Mouse (Mus musculus): ENCODE measurements around the gene Taz.

Taz gene

GRCm38 (mm10) chrX:74281041-74281731, 526 bp upstream of the Taz start:
- DNase-seq = no peak

GRCm38 (mm10) chrX:74282395-74283091, 831 bp downstream of the Taz start:
- peak; percentile 88 to 91 for DNase-seq

- no peak for DNase-seq
Observed at GRCm38 (mm10) chrX:74283092-74283437, 1.4 kb downstream of the Taz start.

- no peak for DNase-seq
Observed at GRCm38 (mm10) chrX:74293431-74293830, 11.7 kb downstream of the Taz start.

- peak; percentile 96 for DNase-seq
Observed at GRCm38 (mm10) chrX:74296538-74297448, 15.1 kb downstream of the Taz start, which contains the start of gene Atp6ap1. Gene Atp6ap1 (plus strand): TSS chrX:74297097.

GRCm38 (mm10) chrX:74298348-74298747, 16.6 kb downstream of the Taz start:
- DNase-seq = no peak

GRCm38 (mm10) chrX:74299721-74300120, 18.0 kb downstream of the Taz start:
- no peak for DNase-seq

- DNase-seq = peak; percentile 68 to 71
Observed at GRCm38 (mm10) chrX:74304867-74305700, 23.4 kb downstream of the Taz start, which contains the start of gene Gdi1. Gene Gdi1 (plus strand): TSS chrX:74304998.

GRCm38 (mm10) chrX:74312540-74313464, 31.1 kb downstream of the Taz start, which contains the start of gene Fam50a:
Gene Fam50a (plus strand): TSS chrX:74313033.
- DNase-seq = peak; percentile 91

GRCm38 (mm10) chrX:74328725-74329161, 47.0 kb downstream of the Taz start, which contains the start of gene Plxna3:
Gene Plxna3 (plus strand): TSS chrX:74329066.
- peak; percentile 63 to 73 for DNase-seq

- no peak for DNase-seq
Observed at GRCm38 (mm10) chrX:74329215-74329671, 47.5 kb downstream of the Taz start.

GRCm38 (mm10) chrX:74330166-74330930, 48.6 kb downstream of the Taz start:
- DNase-seq = no peak

All from lung, adult 18-20 months (tissue).